Mouse (Mus musculus) ES-Bruce4 (cell line): ENCODE measurements around the gene Edem2.

Source experiments
- CTCF ChIP-seq: IDR thresholded peaks from one replicate; pipeline ENCODE4 v1.8.1; 2011; ENCODE audit warnings: low read depth, low read length
- EP300 ChIP-seq: IDR thresholded peaks from 2 replicates; pipeline ENCODE4 v1.6.1; 2011; ENCODE audit warnings: low read depth, low read length; ENCODE audit not compliant: insufficient read depth
- POLR2A ChIP-seq: IDR thresholded peaks from one replicate; pipeline ENCODE4 v1.8.1; 2011; ENCODE audit warnings: low read length; ENCODE audit not compliant: insufficient read depth

DNA sequence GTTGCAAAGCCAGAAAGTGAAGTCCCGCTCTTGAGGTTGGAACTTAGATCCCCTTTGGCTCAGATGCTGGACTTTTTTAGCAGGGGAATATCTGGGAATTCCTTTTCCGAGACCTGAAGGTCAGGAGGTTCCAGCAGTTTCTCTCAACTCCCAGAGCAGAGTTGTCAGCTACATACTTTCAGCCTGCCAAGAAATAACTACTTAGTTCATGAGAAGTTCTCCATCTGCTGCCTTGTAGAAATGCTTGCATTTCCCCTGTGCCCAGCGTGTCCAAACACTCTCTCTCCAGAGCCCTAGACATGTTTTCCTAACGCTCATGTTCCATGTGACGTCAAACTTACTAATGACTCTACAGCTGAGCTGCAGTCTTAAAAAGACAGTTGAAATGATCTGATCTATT is 5.8 kb upstream of the Edem2 start:
- TF ChIP-seq CTCF (no peak), POLR2A (no peak), EP300 (no peak)
